Mouse (Mus musculus) heart, postnatal 4 days (tissue): Measurements from ENCODE around the gene Elmo1. TPM values are rescaled to one million over a fixed set of nuclear protein-coding genes. Genes with fewer than 3 reads are reported as not detected.

Experiments
- DNase-seq: peaks from one replicate; pipeline ENCODE4 v3.0.0; 2021
- total RNA-seq, 2 experiments: library from RNA; stranded (reverse); gene quantifications; 2 replicates each; pipeline ENCODE4 v1.2.3; 2021

The Elmo1 gene
- total RNA-seq, 2 experiments from 2014 or later = 21.1 to 22.4 TPM

GRCm38 (mm10) chr13:20094916-20095700, 4.7 kb downstream of the Elmo1 start:
- DNase-seq = no peak

DNA sequence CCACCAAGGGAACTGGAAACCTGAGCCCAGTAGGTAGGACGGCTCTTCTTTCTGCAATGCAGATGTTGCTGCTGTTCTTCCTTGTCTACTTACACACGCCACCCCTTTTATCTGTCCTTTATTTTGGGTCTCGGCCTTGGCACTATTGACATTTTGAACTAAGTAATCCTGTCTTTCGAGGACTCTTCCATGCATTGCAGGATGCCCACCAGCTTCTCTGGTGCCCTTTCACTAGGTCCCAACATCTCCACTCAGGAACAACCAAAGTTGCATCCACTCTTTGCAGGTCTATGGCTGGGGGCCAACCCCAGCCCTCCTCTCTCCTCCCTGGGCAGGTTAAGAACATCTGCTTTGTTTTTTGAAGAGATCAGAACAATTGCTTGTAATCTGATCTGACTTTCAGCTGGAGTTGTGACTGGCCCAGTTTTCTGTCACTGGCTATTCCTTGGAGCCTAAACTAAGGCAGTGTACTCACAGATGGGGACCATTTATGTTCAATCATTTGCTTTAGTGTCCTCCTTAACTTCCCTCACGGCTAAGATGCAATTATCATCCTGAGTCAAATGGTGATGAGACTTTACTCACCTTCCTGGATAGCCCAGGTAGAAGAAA, 6.7 kb downstream of the Elmo1 start:
- no peak for DNase-seq

GRCm38 (mm10) chr13:20097934-20098593, 7.7 kb downstream of the Elmo1 start:
- DNase-seq = no peak

DNA sequence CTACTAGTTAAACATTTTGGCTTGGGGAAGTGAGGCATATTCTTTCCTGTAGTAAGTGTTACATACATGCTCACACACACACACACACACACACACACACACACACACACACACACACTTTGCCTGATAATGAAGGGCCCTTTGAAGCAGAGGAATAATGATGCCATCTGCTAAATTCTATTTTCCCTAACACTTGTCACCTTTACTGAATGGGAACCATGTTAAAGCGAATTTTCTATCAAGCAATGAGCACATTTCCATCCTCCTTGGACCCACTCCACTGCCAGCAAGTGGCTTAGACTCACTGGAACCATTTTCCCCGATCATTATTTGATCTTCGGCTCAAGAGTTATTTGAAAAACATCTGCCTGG, 8.2 kb downstream of the Elmo1 start:
- DNase-seq = no peak

GRCm38 (mm10) chr13:20099546-20099945, 9.2 kb downstream of the Elmo1 start:
- peak; percentile 26 for DNase-seq

- DNase-seq = no peak
Measured at GRCm38 (mm10) chr13:20100357-20100756, 10.0 kb downstream of the Elmo1 start.

DNA sequence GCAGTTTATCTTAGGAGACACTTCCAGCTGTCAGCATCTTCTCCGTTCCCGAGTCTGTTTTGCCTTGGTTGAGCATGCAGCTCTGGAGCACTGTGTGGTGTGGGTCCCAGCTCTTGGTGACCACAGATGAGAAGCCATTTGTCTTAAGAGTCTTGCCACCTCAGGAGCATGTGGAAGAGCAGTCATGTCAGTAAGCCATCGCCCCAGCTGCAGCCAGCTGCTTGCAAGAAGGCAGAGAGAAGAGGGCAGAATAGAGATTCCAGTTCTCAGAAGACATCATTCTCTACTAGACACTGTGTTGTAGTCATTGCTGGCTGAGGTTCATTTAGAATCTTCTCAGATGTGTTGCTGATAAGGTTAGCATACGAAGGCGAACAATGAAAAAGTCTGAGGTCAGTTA, 11.3 kb downstream of the Elmo1 start:
- DNase-seq = no peak

- DNase-seq = no peak
Measured at GRCm38 (mm10) chr13:20104791-20105190, 14.4 kb downstream of the Elmo1 start.

DNA sequence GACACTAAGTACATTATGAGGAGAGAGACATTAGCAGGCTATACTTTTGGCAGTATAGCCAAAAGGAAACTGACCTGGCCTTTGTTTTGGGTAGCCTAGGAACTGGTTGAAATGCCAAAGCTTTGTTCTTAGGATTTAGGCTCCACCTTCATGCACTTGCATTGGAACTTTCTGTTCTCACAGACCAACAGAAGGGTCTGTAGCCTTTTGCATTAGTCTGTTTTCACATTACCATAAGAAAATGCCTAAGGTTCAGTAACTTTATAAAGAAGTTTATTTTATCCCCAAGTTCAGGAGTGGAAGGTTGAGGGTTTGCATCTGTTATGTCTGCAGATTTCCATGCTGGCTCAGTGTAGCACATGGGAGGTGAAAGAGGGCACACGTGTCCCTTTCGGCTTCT, 15.6 kb downstream of the Elmo1 start:
- no peak for DNase-seq

DNA sequence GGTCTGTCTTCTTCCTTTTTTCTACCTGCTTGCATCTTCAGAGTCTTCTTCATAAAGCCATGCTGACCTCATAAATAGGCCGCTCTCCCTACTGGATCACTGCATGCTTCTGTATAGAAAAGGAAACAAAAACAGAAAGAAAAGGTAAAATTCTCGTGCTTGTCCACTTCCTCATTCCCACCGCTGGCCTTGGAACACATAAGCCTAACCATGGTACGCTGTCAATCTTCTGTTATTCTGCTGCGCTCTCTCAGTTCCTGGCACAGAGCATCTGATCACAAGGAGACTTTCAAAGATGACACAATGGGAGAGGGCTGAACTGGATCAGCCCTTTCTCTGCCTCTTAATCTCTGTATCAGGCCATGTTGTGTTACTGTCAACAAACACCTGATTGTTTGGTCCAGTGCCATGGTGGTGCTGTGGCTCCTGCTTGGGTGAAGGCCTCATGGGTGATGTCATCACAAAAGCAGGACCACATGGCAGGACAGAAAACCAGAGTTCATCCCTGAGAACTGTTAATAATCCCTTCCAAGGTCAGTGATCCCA, 17.6 kb downstream of the Elmo1 start:
- no peak for DNase-seq

- no peak for DNase-seq
Measured at GRCm38 (mm10) chr13:20108956-20109355, 18.6 kb downstream of the Elmo1 start.

DNA sequence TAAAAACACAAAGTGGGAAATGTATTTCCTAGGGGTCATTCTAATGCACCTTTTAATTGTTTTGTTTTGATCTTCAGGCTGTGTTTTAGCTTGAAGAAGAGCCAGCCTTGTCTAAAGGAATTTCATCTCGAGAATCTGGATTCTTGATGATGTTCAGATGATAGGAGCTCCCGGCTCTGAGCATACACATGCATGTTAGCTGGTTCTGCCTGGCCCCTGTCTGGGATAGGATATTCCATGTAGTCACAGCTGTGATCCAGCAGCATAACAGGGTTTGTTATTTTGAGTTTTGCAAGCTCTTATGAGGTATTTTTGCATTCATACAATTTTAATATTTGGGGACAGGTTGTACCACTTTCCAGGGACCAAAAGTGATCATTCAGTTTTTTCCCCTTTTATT, 19.1 kb downstream of the Elmo1 start:
- no peak for DNase-seq

- no peak for DNase-seq
Measured at GRCm38 (mm10) chr13:20109987-20110680, 19.7 kb downstream of the Elmo1 start.

- DNase-seq = no peak
Measured at GRCm38 (mm10) chr13:20111256-20111800, 20.9 kb downstream of the Elmo1 start.

- DNase-seq = no peak
Measured at GRCm38 (mm10) chr13:20115131-20115907, 24.9 kb downstream of the Elmo1 start.

DNA sequence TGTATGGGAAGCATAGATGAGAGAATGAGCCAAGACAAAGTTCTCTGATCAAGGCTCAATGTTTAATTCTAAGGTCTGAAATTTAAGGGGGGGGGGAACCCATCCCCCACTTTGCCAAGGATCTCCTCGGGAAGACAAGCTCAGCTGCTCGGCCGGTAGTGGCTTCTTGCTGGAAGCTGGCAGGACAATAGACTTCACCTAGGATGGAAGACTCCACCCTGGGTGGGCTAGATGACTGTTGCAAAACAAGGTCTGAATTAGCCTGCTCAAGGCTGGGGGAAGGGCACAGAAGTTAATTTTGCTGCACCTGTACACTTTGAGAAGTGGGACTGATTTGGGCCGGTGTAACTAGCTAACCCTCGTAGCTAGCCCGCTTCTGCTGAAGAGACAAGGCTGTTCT, 25.6 kb downstream of the Elmo1 start:
- DNase-seq = no peak

GRCm38 (mm10) chr13:20116868-20117510, 26.6 kb downstream of the Elmo1 start:
- no peak for DNase-seq

DNA sequence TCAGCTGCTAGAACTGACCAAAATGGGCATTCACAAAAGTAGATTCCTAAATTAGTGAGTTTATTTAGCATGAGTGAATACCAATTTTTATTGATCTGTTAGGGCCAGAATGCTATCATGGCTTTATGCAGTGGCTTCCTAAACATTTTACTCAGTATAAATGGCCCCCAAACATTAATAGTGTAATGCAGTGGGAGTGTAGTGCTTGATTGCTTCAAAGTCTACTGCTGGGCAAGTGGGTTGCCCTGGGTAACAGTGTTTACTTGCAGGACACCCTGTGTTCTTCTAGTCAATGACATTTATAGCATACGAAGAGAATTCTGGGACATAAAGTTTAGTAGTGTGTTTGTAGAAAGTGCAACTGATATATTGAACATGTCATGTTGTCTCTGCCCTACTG, 27.3 kb downstream of the Elmo1 start:
- no peak for DNase-seq

- DNase-seq = no peak
Measured at GRCm38 (mm10) chr13:20118909-20119308, 28.5 kb downstream of the Elmo1 start.

DNA sequence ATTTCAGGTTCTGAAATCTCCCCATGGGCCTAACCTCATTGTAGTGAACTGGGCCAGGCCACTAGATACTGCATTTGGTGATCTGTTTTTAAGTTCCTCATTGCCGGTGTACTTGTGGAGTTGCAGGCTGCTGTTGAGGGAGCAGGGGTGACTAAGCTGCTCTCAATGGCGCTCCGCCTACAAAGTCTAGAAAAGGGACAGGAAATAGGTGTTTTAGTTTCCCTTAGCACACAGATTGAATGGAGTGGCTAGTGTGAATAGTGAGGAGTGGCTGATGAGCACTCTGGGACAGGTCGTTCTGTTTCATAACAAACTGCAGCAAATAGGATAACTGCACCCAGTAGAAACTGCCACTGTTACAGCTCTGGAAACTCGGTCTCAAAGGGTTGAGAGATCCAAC, 30.3 kb downstream of the Elmo1 start:
- DNase-seq = peak; percentile 16

DNA sequence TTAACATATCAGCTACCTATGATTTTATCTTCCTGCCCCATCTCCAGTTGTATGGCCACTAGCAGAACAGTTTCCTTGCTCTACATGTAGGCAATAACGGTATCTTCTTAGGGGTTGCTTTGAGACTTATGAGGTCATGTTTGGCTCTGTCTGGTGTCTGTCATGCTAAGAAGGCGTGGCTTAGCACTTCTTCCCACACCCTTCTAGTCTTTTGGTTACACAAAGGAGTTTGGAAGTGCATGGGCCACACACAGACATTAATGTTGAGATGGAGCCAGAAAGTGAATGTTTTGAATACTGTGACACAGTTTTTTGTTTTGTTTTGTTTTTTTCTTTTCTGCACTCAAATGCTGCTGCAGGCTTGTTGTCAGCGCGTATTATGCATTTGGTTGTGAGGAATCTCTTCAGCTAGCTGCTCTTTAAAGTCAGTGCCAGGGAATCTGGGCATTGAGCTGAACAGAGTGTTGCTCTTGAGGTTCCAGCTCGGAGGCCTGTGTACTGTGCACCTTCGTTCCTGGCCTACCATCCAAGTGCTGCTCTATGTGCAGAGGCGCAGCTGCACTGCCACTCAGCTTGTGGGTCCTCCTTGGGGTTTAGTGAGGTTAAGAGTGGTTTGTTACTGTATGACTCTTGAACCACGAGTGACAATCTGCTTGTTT, 31.1 kb downstream of the Elmo1 start:
- DNase-seq = peak; percentile 33
